ENCODE assay signal across 13 mouse cellular contexts in genomic region chr13:108714032-108714431, GRCm38 (mm10).
"Had no signal": no experiment of that assay in that cellular context is flagged by ENCODE, and none has a peak within 500 bp of the region (broad histone marks: within the 10 kb centered on the region; RNA-seq: fewer than 3 reads in every experiment).

No protein-coding gene starts in this region.

- DNase-seq: kidney, adult 9 months; kidney, postnatal 36 days; layer of hippocampus, adult 9-11 months; left cerebral cortex, postnatal 4 days; lung, adult 2 months; lung, postnatal 36 days; thymus, adult 2 months; thymus, postnatal 25 days had no signal

- ATAC-seq: lung, postnatal 0 days; midbrain, embryonic 13.5 days had no signal

- H3K36me3 ChIP-seq: limb, embryonic 13.5 days; liver, embryonic 15.5 days; midbrain, embryonic 13.5 days; stomach, embryonic 15.5 days had no signal

- H3K27me3 ChIP-seq: limb, embryonic 13.5 days; liver, embryonic 15.5 days; midbrain, embryonic 13.5 days; stomach, embryonic 15.5 days had no signal

- H3K4me3 ChIP-seq: limb, embryonic 13.5 days; liver, embryonic 15.5 days; midbrain, embryonic 13.5 days; stomach, embryonic 15.5 days had no signal
